ENCODE assay signal across 16 mouse cellular contexts in genomic region chr4:151404581-151405256, GRCm38 (mm10).
DNase-seq lines count a peak whose midpoint lies in the region; ATAC-seq lines count a peak whose summit lies in the region.
"Had no signal": no experiment of that assay in that cellular context is flagged by ENCODE, and none has a peak within 500 bp of the region (broad histone marks: within the 10 kb centered on the region; RNA-seq: fewer than 3 reads in every experiment).

No protein-coding gene starts in this region.

- no peak overlapping the region for H3K27ac ChIP-seq in heart, embryonic 10.5 days
- no peak overlapping the region for H3K27ac ChIP-seq in neural tube, embryonic 11.5 days (ENCODE audit: low read depth, low read length)
- no peak overlapping the region for H3K27ac ChIP-seq in forebrain, embryonic 14.5 days (ENCODE audit: low read depth, low read length)
- H3K27ac ChIP-seq: forebrain, embryonic 15.5 days; stomach, embryonic 15.5 days had no signal

- H3K36me3 ChIP-seq in heart, embryonic 10.5 days, result no peaks in the 10 kb centered on the region
- no peaks in the 10 kb centered on the region for H3K36me3 ChIP-seq in neural tube, embryonic 11.5 days (ENCODE audit: control insufficient read depth, insufficient read depth, low read length)
- no peaks in the 10 kb centered on the region for H3K36me3 ChIP-seq in forebrain, embryonic 14.5 days (ENCODE audit: control insufficient read depth, insufficient read depth, low read length)
- H3K36me3 ChIP-seq: forebrain, embryonic 15.5 days; heart, embryonic 12.5 days; stomach, embryonic 15.5 days had no signal

- no peak for ATAC-seq in neural tube, embryonic 11.5 days (ENCODE audit: insufficient read depth, low FRiP score, low TSS enrichment)
- ATAC-seq in forebrain, embryonic 14.5 days, result no peak
- ATAC-seq: activated CD4-positive, CD25-positive, alpha-beta regulatory T cell, adult 4 months; CD4-positive, CD25-positive, alpha-beta regulatory T cell, adult 4 months; forebrain, embryonic 15.5 days; inflammation-experienced regulatory T-cells, adult 6 months had no signal

- H3K9me3 ChIP-seq in heart, embryonic 10.5 days, result no peaks in the 10 kb centered on the region
- H3K9me3 ChIP-seq in neural tube, embryonic 11.5 days (ENCODE audit: control insufficient read depth, low read length), result no peaks in the 10 kb centered on the region
- no peaks in the 10 kb centered on the region for H3K9me3 ChIP-seq in forebrain, embryonic 14.5 days (replicated peaks; ENCODE audit: control insufficient read depth, low read length)
- H3K9me3 ChIP-seq: forebrain, embryonic 15.5 days; stomach, embryonic 15.5 days had no signal

- H3K4me1 ChIP-seq in heart, embryonic 10.5 days, result peaks cover 10% of the 10 kb centered on the region
- H3K4me1 ChIP-seq in neural tube, embryonic 11.5 days (ENCODE audit: control insufficient read depth, insufficient read depth, low read length), result 0 out of 2 replicates have a peak, but pooled peaks cover 4% of the 10 kb centered on the region
- no peaks in the 10 kb centered on the region for H3K4me1 ChIP-seq in forebrain, embryonic 14.5 days (ENCODE audit: control insufficient read depth, insufficient read depth, low read length)
- H3K4me1 ChIP-seq: stomach, embryonic 15.5 days had no signal

- H3K27me3 ChIP-seq in heart, embryonic 10.5 days (ENCODE audit: insufficient read depth, poor library complexity, severe bottlenecking), result no peaks in the 10 kb centered on the region
- H3K27me3 ChIP-seq in neural tube, embryonic 11.5 days (ENCODE audit: control insufficient read depth, insufficient read depth, low read length), result no peaks in the 10 kb centered on the region
- H3K27me3 ChIP-seq in forebrain, embryonic 14.5 days (replicated peaks; ENCODE audit: control insufficient read depth, insufficient read depth, low read length), result no peaks in the 10 kb centered on the region
- H3K27me3 ChIP-seq: heart, embryonic 12.5 days; stomach, embryonic 15.5 days had no signal

- intact Hi-C loops in heart, postnatal 14 days (cut with DNase I), result no loop called here

- WGBS in heart, embryonic 10.5 days, result 69% methylated on average over 17 of the region's 17 CpGs
- WGBS in neural tube, embryonic 11.5 days, result 33% methylated on average over 17 of the region's 17 CpGs
- WGBS in forebrain, embryonic 14.5 days, result 78% methylated on average over 17 of the region's 17 CpGs

- H3K4me2 ChIP-seq in neural tube, embryonic 11.5 days (ENCODE audit: low read depth), result peak overlapping the region; percentile 10; the same call in 1 of the 2 replicates
- no peak overlapping the region for H3K4me2 ChIP-seq in forebrain, embryonic 14.5 days (ENCODE audit: low read length)
- H3K4me2 ChIP-seq: forebrain, embryonic 15.5 days; heart, embryonic 12.5 days; stomach, embryonic 15.5 days had no signal

- DNase-seq in heart, postnatal 14 days, result peak; percentile 11 to 12
- DNase-seq in heart, embryonic 10.5 days (ENCODE audit: low spot score), result no peak
- peak; percentile 48 for DNase-seq in neural tube, embryonic 11.5 days (ENCODE audit: low spot score)
- DNase-seq in neural tube, embryonic 10.5 days (ENCODE audit: extremely low spot score, low spot score), result no peak
- peak; percentile 20 for DNase-seq in kidney, postnatal 14 days
- DNase-seq in right cerebral cortex, postnatal 25 days, result no peak
- no peak for DNase-seq in right cerebral cortex, adult 2 months (ENCODE audit: low spot score in 2 of 2)
- DNase-seq in forebrain, embryonic 14.5 days (ENCODE audit: low spot score), result no peak
- DNase-seq: left cerebral cortex, postnatal 4 days; lung, postnatal 36 days had no signal

- no peak overlapping the region for H3K9ac ChIP-seq in neural tube, embryonic 11.5 days (ENCODE audit: low read length)
- no peak overlapping the region for H3K9ac ChIP-seq in forebrain, embryonic 14.5 days (ENCODE audit: low read length)
- H3K9ac ChIP-seq: forebrain, embryonic 15.5 days; heart, embryonic 12.5 days; stomach, embryonic 15.5 days had no signal

- H3K4me3 ChIP-seq in heart, embryonic 10.5 days, result no peak overlapping the region
- H3K4me3 ChIP-seq in neural tube, embryonic 11.5 days (ENCODE audit: low read depth, low read length), result no peak overlapping the region
- no peak overlapping the region for H3K4me3 ChIP-seq in forebrain, embryonic 14.5 days (ENCODE audit: low read depth, low read length)
- H3K4me3 ChIP-seq: forebrain, embryonic 15.5 days; heart, embryonic 12.5 days; stomach, embryonic 15.5 days had no signal

Comparison
In these comparisons a context has a peak if more than half of its experiments do, and no peak if none do; other contexts are left out.
1. DNase-seq: peak in heart, postnatal 14 days (2 of 2), neural tube, embryonic 11.5 days (single experiment) and kidney, postnatal 14 days (single experiment); none in heart, embryonic 10.5 days (single experiment), neural tube, embryonic 10.5 days (single experiment), right cerebral cortex, postnatal 25 days (single experiment), right cerebral cortex, adult 2 months (0 of 2) and forebrain, embryonic 14.5 days (single experiment).